Mouse (Mus musculus): ENCODE data around the gene Abhd17c. TPM values are rescaled to one million over a fixed set of nuclear protein-coding genes. Genes with fewer than 3 reads are reported as not detected.

Gene Abhd17c
- polyA plus RNA-seq, 1 experiment from 2014 or later = 53.0 TPM

DNA sequence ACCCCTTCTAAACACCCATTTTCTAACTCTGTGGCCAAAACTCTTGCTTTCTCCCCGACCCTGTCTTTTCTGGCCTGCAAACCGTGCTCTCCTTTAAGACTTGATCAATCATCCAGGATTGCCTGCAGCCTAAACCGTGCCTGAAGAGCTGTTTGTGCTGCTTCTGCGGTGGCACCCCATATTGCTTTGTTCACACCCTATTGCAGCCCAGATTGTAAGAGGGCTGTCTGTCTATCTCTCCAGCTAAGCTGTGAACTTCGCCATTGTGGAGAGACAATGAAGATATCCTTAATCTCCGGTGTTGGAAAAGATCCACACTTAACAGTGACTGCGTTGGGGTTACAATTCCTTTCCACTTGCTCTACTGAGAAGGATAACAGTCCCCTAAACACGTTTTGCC, 77.4 kb downstream of the Abhd17c start:
- DNase-seq (ENCODE audit: low spot score) = no peak
- no peak overlapping the region for H3K4me2 ChIP-seq (ENCODE audit: low read depth, low read length)
- no peak overlapping the region for H3K9ac ChIP-seq (replicated peaks; ENCODE audit: low read length)
- 75% methylated on average over 8 of the region's 8 CpGs for WGBS
- no peak for ATAC-seq (replicated peaks; ENCODE audit: insufficient number of reproducible peaks, low FRiP score, low TSS enrichment, low read depth)
- H3K9me3 ChIP-seq (replicated peaks; ENCODE audit: control insufficient read depth, low read length) = no peaks in the 10 kb centered on the region
- H3K4me3 ChIP-seq (ENCODE audit: low read depth, low read length) = no peak overlapping the region
- no peaks in the 10 kb centered on the region for H3K4me1 ChIP-seq (ENCODE audit: control insufficient read depth, insufficient read depth, low read length)
- H3K27ac ChIP-seq (replicated peaks; ENCODE audit: low read depth, low read length) = no peak overlapping the region
- H3K27me3 ChIP-seq (ENCODE audit: control insufficient read depth, insufficient read depth, low read length) = no peaks in the 10 kb centered on the region
- H3K36me3 ChIP-seq (replicated peaks; ENCODE audit: control insufficient read depth, insufficient read depth, low read depth, low read length) = no peaks in the 10 kb centered on the region

DNA sequence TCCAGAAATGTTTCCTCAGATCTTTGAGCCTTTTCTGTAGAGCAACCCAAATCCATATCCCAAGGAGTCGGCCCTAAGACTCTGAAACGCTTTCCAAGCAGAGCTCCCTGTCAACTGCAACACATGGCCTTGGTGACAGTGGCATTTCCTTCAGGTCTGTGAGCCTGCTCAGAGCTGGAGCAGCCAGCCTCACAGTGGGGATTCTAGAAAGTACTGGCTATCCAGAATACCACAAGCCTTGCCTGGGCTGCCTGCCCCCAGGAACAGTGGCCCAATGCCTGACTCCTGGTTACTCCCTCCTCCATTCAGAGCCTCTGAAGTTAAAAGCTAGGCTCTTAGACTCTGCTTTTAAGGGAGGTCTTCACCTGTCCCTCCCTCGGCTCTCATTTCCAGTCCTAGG, 77.8 kb downstream of the Abhd17c start:
- Histone ChIP-seq H3K4me3 (ENCODE audit: low read depth, low read length) (no peak overlapping the region), H3K9ac (replicated peaks; ENCODE audit: low read length) (no peak overlapping the region), H3K36me3 (replicated peaks; ENCODE audit: control insufficient read depth, insufficient read depth, low read depth, low read length) (no peaks in the 10 kb centered on the region), H3K4me2 (ENCODE audit: low read depth, low read length) (no peak overlapping the region), H3K9me3 (replicated peaks; ENCODE audit: control insufficient read depth, low read length) (no peaks in the 10 kb centered on the region), H3K27ac (replicated peaks; ENCODE audit: low read depth, low read length) (no peak overlapping the region), H3K27me3 (ENCODE audit: control insufficient read depth, insufficient read depth, low read length) (no peaks in the 10 kb centered on the region), H3K4me1 (ENCODE audit: control insufficient read depth, insufficient read depth, low read length) (no peaks in the 10 kb centered on the region)
- 85% methylated on average over 3 of the region's 3 CpGs for WGBS
- ATAC-seq (replicated peaks; ENCODE audit: insufficient number of reproducible peaks, low FRiP score, low TSS enrichment, low read depth) (no peak), DNase-seq (ENCODE audit: low spot score) (no peak)

DNA sequence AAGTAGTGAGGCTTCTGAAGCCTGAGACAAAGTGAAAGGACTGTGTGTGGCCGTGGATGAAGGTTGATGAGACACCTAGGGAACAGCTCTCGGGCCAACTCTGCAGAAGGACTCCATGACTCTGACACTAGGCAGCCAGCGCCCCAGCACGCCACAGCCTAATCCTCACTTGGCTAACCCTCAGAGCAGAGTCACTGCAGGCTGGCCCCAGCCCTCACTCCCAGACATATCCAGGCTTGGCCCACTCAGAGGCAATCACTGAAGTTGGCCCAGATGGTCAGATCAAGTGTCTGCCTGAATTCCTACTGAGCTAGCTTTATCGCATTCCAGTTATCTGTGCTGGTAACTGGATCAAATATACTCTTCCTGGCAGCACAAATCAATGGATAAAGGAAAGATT, 82.8 kb downstream of the Abhd17c start:
- ATAC-seq (replicated peaks; ENCODE audit: insufficient number of reproducible peaks, low FRiP score, low TSS enrichment, low read depth) (no peak), DNase-seq (ENCODE audit: low spot score) (peak; percentile 15)
- Histone ChIP-seq H3K27ac (replicated peaks; ENCODE audit: low read depth, low read length) (no peak overlapping the region), H3K4me3 (ENCODE audit: low read depth, low read length) (no peak overlapping the region), H3K4me1 (ENCODE audit: control insufficient read depth, insufficient read depth, low read length) (no peaks in the 10 kb centered on the region), H3K36me3 (replicated peaks; ENCODE audit: control insufficient read depth, insufficient read depth, low read depth, low read length) (no peaks in the 10 kb centered on the region), H3K4me2 (ENCODE audit: low read depth, low read length) (no peak overlapping the region), H3K9ac (replicated peaks; ENCODE audit: low read length) (no peak overlapping the region), H3K27me3 (ENCODE audit: control insufficient read depth, insufficient read depth, low read length) (no peaks in the 10 kb centered on the region), H3K9me3 (replicated peaks; ENCODE audit: control insufficient read depth, low read length) (no peaks in the 10 kb centered on the region)
- 69% methylated on average over 5 of the region's 5 CpGs for WGBS

DNA sequence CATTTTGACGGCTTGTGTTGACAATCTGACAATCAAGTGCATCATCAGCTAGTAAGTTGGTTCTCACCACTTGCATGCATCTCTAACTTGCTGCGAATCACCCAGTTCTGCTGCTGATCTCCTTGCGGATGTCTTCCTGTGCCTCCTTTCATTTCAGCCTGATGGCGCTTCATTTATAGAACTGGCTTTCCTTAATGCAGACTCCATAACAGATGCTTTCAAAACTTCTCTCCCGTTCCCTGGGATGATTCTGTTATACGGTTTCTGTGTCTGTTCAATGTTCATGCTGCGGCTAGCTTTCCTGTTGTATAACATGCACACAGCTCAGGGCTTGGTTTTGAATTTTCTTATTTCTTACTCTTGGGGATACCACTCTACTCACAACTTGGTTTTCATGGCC, 91.9 kb downstream of the Abhd17c start:
- no peak overlapping the region for H3K9ac ChIP-seq (replicated peaks; ENCODE audit: low read length)
- no peak overlapping the region for H3K4me3 ChIP-seq (ENCODE audit: low read depth, low read length)
- no peak for DNase-seq (ENCODE audit: low spot score)
- no peak overlapping the region for H3K4me2 ChIP-seq (ENCODE audit: low read depth, low read length)
- H3K9me3 ChIP-seq (replicated peaks; ENCODE audit: control insufficient read depth, low read length) = no peaks in the 10 kb centered on the region
- no peak for ATAC-seq (replicated peaks; ENCODE audit: insufficient number of reproducible peaks, low FRiP score, low TSS enrichment, low read depth)
- WGBS = 94% methylated on average over 7 of the region's 7 CpGs
- H3K4me1 ChIP-seq (ENCODE audit: control insufficient read depth, insufficient read depth, low read length) = no peaks in the 10 kb centered on the region
- no peak overlapping the region for H3K27ac ChIP-seq (replicated peaks; ENCODE audit: low read depth, low read length)
- H3K36me3 ChIP-seq (replicated peaks; ENCODE audit: control insufficient read depth, insufficient read depth, low read depth, low read length) = no peaks in the 10 kb centered on the region
- H3K27me3 ChIP-seq (ENCODE audit: control insufficient read depth, insufficient read depth, low read length) = no peaks in the 10 kb centered on the region

Other genes with a start within 250 kb of the Abhd17c start
- gene Cemip, start 65.4 kb downstream of the Abhd17c start, polyA plus RNA-seq (2014; fragmentation: Nextera tagmentation; extraction: Ambion mirVana) = 0.58 and 0.78 TPM in 2 replicates